Mouse (Mus musculus) lung, adult 2 months (tissue): ENCODE results near the gene Dnase1l3. TPM values are rescaled to one million over a fixed set of nuclear protein-coding genes. Genes with fewer than 3 reads are reported as not detected.

Experiments
- DNase-seq: peaks from one replicate; pipeline ENCODE4 v3.0.0; 2022
- H3K4me1 ChIP-seq: fragments of 200-500 bp; 2 replicates; pipeline ENCODE4 v1.6.1; 2011; ENCODE audit warnings: low read length; ENCODE audit not compliant: control insufficient read depth, insufficient read depth
- H3K4me3 ChIP-seq: fragments of 200-500 bp; replicated peaks from 2 replicates; pipeline ENCODE3; 2011; ENCODE audit warnings: low read depth, mild to moderate bottlenecking, control low read depth, low read length; ENCODE audit errors: extremely low read depth
- CTCF ChIP-seq: fragments of 200-500 bp; IDR thresholded peaks from 2 replicates; pipeline ENCODE4 v1.5.1; 2011; ENCODE audit warnings: mild to moderate bottlenecking, low read length, control low read depth; ENCODE audit not compliant: insufficient read depth
- POLR2A ChIP-seq: fragments of 200-500 bp; IDR thresholded peaks from 2 replicates; pipeline ENCODE4 v1.6.1; 2011; ENCODE audit warnings: low read depth, mild to moderate bottlenecking, control low read depth, low read length, borderline replicate concordance; ENCODE audit errors: extremely low read depth
- WGBS: fragments of 180-500 bp; shearing (Covaris S2); methylation state at CpG from one replicate; pipeline ENCODE4 v1.1.7; 2018; 5-methylcytosine and 5-hydroxymethylcytosine counted together
- polyA plus RNA-seq: library from polyadenylated mRNA; depleted of rRNA; stranded (reverse); fragments of >200 nt; gene quantifications from 2 replicates; pipeline ENCODE4 v1.2.3, GENCODE M21; 2012

The Dnase1l3 gene
- polyA plus RNA-seq, 1 experiment: 1.9 TPM

- H3K4me3 ChIP-seq: no peak overlapping the region
- no peak for TF ChIP-seq POLR2A
- no peak for TF ChIP-seq CTCF
- DNase-seq: no peak
- 86% methylated on average over 2 of the region's 2 CpGs for WGBS
- no peaks in the 10 kb centered on the region for H3K4me1 ChIP-seq
Observed at GRCm38 (mm10) chr14:7962626-7963025, 31.7 kb downstream of the Dnase1l3 start.

DNA sequence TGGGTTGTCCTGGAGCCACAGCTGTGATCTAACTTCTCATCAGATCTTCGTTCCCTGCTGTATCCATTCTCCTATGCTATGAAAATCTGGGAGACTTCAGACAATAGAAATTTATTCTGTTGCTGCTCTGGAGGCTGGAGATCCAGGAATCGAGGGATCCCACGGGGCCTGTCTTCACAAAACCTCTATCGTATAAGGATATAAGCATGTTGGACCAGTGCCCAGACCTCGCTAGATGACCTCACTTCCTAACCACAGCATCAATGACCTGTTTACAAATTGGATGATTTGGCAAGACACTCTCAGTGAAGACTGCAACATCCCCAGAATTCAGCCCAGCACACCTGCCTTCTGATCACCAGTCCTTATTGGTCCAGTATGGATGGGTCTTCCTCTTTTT lies 32.7 kb downstream of the Dnase1l3 start:
- Histone ChIP-seq H3K4me3 (no peak overlapping the region), H3K4me1 (no peaks in the 10 kb centered on the region)
- DNase-seq: no peak
- 32% methylated on average over 5 of the region's 5 CpGs for WGBS
- no peak for TF ChIP-seq POLR2A
- TF ChIP-seq CTCF: no peak

DNA sequence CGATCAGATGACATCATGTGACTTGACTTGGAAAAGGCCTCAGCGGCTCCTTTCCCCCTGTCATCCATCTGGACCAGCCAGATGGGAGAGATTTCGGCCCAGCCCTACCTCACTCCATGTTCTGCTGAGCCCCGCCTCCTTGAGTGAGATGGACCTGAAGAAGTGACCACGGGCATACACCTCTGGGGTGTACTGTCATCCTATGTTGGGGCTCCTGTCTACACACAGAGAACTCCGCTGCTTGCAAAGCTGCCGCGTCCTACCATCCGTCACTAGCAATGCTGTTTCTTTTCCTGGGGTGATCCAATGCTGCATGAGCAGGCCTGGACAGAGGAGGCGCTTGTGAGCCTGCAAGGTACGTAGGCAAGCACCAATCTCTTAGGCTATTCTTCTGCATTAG lies 33.8 kb downstream of the Dnase1l3 start:
- no peak overlapping the region for H3K4me3 ChIP-seq
- DNase-seq: no peak
- no peaks in the 10 kb centered on the region for H3K4me1 ChIP-seq
- 65% methylated on average over 11 of the region's 11 CpGs for WGBS
- TF ChIP-seq CTCF (peak; percentile 50; the same call in 1 of the 2 replicates), POLR2A (no peak)

GRCm38 (mm10) chr14:7957049-7957448 lies 37.3 kb downstream of the Dnase1l3 start, which contains the start of gene Gm45521:
Gm45521 (plus strand) TSS chr14:7957288.
- Histone ChIP-seq H3K4me3 (no peak within 1 kb of the TSS), H3K4me1 (peaks cover 11% of the 10 kb centered on the region)
- no peak for DNase-seq
- TF ChIP-seq POLR2A: no peak
- TF ChIP-seq CTCF: no peak
- WGBS: 82% methylated on average over 9 of the region's 9 CpGs

- peaks cover 11% of the 10 kb centered on the region for H3K4me1 ChIP-seq
- 77% methylated on average over 10 of the region's 10 CpGs for WGBS
- no peak for DNase-seq
- H3K4me3 ChIP-seq: no peak overlapping the region
- TF ChIP-seq CTCF (no peak), POLR2A (no peak)
Observed at GRCm38 (mm10) chr14:7956427-7956826, 37.9 kb downstream of the Dnase1l3 start.

DNA sequence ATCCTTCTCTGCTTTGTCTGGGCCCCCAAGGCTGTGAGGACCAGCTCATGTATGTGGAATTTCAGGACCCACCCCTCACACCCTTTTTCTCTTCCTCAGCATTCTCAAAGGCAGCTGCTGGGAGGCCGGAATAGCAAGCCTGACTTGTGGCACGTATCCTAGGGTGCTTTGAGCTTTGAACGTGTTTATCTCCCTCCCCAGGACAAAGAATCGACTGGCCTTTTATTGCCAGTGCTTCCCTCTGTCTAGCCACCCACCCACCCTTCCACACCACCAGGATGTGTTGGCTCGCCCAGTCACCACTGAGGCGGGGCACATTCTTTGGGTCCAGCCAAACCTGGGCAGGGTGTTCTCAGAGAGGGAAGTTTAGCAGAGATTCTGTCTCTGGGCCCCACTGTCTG lies 40.3 kb downstream of the Dnase1l3 start:
- TF ChIP-seq CTCF (no peak), POLR2A (no peak)
- 29% methylated on average over 6 of the region's 6 CpGs for WGBS
- no peak for DNase-seq
- H3K4me1 ChIP-seq: peaks cover 11% of the 10 kb centered on the region
- H3K4me3 ChIP-seq: no peak overlapping the region

GRCm38 (mm10) chr14:7952610-7953254 lies 41.6 kb downstream of the Dnase1l3 start:
- H3K4me1 ChIP-seq: peaks cover 11% of the 10 kb centered on the region
- TF ChIP-seq CTCF (no peak), POLR2A (no peak)
- no peak overlapping the region for H3K4me3 ChIP-seq
- 28% methylated on average over 12 of the region's 12 CpGs for WGBS
- DNase-seq: peak; percentile 57

DNA sequence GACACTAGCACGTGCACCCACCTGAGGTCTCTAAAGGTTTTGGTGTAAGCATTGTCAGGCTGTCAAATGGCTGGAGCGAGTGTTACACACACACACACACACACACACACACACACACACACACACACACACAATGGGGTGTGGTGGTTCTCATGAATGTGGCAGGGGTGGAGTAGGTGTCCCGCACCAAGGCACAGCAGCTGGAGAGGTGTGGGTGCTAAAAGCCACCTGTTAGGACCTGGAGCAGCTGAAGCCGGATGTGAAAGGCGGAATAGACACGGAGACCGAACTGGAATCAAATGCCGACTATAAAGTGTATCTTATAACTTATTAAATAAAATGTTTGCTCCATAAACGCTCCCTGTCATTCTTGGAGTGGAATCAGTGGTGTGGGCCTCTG lies 43.1 kb downstream of the Dnase1l3 start:
- no peak for DNase-seq
- Histone ChIP-seq H3K4me3 (no peak overlapping the region), H3K4me1 (peaks cover 11% of the 10 kb centered on the region)
- 84% methylated on average over 9 of the region's 9 CpGs for WGBS
- TF ChIP-seq POLR2A (no peak), CTCF (no peak)

DNA sequence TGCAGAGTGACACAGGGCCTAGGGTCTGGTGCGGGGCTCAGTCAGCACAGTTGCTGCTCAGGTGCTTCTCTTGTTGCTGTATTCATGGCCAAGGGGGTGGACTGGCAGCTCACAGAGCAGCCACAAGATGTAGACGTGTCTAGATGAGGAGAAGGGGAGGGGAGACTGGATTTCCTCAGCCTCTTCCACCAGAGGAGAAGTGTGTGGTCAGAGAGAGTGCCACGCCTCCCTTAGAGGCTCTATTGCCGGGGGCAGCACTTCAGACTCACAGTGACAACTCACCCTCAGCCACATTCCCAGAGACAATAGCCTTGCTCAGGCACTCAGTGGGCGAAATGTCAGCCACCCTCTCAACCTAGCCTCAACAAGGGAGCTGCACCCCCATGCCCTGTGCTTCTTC lies 49.1 kb downstream of the Dnase1l3 start:
- no peak for DNase-seq
- Histone ChIP-seq H3K4me1 (peaks cover 3% of the 10 kb centered on the region; the same call in 1 of the 2 replicates), H3K4me3 (no peak overlapping the region)
- no peak for TF ChIP-seq CTCF
- TF ChIP-seq POLR2A: no peak
- 71% methylated on average over 5 of the region's 5 CpGs for WGBS

- no peak for DNase-seq
- Histone ChIP-seq H3K4me1 (peaks cover 3% of the 10 kb centered on the region; the same call in 1 of the 2 replicates), H3K4me3 (no peak overlapping the region)
- TF ChIP-seq CTCF: 0 out of 2 replicates have a peak, but pooled peaks have one; percentile 4
- TF ChIP-seq POLR2A: no peak
- 47% methylated on average over 8 of the region's 8 CpGs for WGBS
Observed at GRCm38 (mm10) chr14:7944349-7945039, 49.9 kb downstream of the Dnase1l3 start.
